Mouse (Mus musculus) G1E (cell line): ENCODE results near the gene Kcna7.

Experiments used
- CTCF ChIP-seq: IDR thresholded peaks from 2 replicates; pipeline ENCODE4 v1.5.1; 2012; ENCODE audit warnings: low read depth, low read length, inconsistent platforms, mixed read lengths
- GATA1 ChIP-seq: IDR thresholded peaks from 2 replicates; pipeline ENCODE4 v1.6.1; 2012; ENCODE audit warnings: borderline replicate concordance, low read length, inconsistent platforms, mixed read lengths

- TF ChIP-seq CTCF = no peak
- TF ChIP-seq GATA1 = no peak
Measured at GRCm38 (mm10) chr7:45437521-45438276, 32.2 kb downstream of the Kcna7 start, which contains the start of gene Ruvbl2.
